Mouse (Mus musculus): ENCODE measurements around the gene Dlg2.

The Dlg2 gene

GRCm38 (mm10) chr7:92292918-92293518 is 1816.5 kb downstream of the Dlg2 start:
- no peak for DNase-seq (ENCODE audit: low spot score)

GRCm38 (mm10) chr7:92301046-92301445 is 1824.6 kb downstream of the Dlg2 start:
- DNase-seq (ENCODE audit: low spot score), result no peak

- DNase-seq (ENCODE audit: low spot score), result no peak
These were observed 1831.2 kb downstream of the Dlg2 start for GRCm38 (mm10) chr7:92307634-92308033.

GRCm38 (mm10) chr7:92308168-92308567 is 1831.7 kb downstream of the Dlg2 start:
- no peak for DNase-seq (ENCODE audit: low spot score)

- no peak for DNase-seq (ENCODE audit: low spot score)
These were observed 1839.9 kb downstream of the Dlg2 start for GRCm38 (mm10) chr7:92316389-92316788.

GRCm38 (mm10) chr7:92319469-92319868 is 1843.0 kb downstream of the Dlg2 start:
- DNase-seq (ENCODE audit: low spot score), result no peak

- DNase-seq (ENCODE audit: low spot score), result no peak
These were observed 1843.7 kb downstream of the Dlg2 start for GRCm38 (mm10) chr7:92320181-92320580.

GRCm38 (mm10) chr7:92321786-92322185 is 1845.3 kb downstream of the Dlg2 start:
- DNase-seq (ENCODE audit: low spot score), result no peak

GRCm38 (mm10) chr7:92322342-92323069 is 1846.0 kb downstream of the Dlg2 start:
- no peak for DNase-seq (ENCODE audit: low spot score)

GRCm38 (mm10) chr7:92323710-92324109 is 1847.2 kb downstream of the Dlg2 start:
- no peak for DNase-seq (ENCODE audit: low spot score)

GRCm38 (mm10) chr7:92327343-92327896 is 1850.9 kb downstream of the Dlg2 start:
- DNase-seq (ENCODE audit: low spot score), result no peak

- no peak for DNase-seq (ENCODE audit: low spot score)
These were observed 1856.9 kb downstream of the Dlg2 start for GRCm38 (mm10) chr7:92333220-92333898.

GRCm38 (mm10) chr7:92356542-92356941 is 1880.1 kb downstream of the Dlg2 start:
- no peak for DNase-seq (ENCODE audit: low spot score)

DNA sequence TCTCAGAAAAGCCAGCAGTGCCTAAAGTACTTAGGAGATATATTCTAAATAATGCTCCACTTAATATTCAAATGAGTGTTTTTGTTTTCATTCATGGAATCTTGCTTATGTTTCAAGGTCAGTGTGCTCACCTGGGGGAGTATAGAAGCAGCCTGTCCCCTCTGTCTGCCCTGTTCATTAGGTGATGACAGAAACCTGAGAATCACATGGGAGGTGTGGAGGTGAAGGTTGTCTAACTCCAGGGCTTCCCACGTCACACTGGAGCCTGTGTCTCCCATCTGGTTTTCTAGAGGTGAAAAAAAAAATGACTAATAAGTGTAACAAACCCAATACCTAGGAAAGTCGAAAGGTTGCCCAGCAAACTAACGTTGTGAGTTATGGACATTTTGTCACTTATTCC is 1886.9 kb downstream of the Dlg2 start:
- no peak for DNase-seq (ENCODE audit: low spot score)

GRCm38 (mm10) chr7:92363800-92364199 is 1887.3 kb downstream of the Dlg2 start:
- DNase-seq (ENCODE audit: low spot score), result no peak

- DNase-seq (ENCODE audit: low spot score), result no peak
These were observed 1890.6 kb downstream of the Dlg2 start for GRCm38 (mm10) chr7:92367111-92367510.

DNA sequence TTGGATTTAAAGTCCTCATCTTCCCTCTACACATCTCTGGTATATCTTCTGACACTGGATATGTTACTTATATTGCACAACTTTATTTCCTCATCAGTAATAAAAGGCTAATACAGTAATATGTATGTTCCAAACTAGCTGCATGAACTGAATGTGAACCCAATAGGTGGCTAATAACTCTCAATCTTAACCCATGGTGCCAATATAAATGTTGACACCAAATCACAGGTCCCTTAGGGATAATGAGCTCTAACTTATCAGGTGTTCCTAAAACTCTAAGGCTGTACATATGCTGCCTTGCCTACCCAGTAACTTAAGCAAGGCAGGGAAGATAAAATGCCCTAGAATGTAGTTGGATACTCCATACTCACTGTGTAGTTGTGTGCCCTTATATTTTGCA is 1894.0 kb downstream of the Dlg2 start:
- no peak for DNase-seq (ENCODE audit: low spot score)

- no peak for DNase-seq (ENCODE audit: low spot score)
These were observed 1895.2 kb downstream of the Dlg2 start for GRCm38 (mm10) chr7:92371638-92372037.

DNA sequence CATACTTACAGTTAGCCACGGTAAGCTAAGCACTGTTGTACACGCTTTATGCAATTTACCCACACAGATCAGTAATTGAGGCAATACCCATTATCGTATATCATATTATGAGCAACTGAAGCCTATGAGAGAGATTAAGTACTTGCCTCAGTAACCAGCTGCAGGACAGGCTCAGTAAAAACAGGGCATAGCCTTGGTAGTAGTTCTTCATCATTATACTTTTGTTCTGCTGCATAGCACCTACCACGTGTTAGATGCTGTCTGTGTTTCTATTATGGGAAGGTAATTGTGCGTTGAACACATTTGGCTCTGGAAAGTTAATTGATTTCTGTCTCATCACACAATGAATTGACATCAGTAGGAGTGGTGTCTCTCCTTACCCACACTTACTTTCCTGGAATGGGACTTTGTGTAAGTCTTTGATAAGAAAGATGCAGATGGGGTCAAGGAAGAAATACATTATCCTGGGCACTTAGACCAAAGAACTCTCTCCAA is 1897.4 kb downstream of the Dlg2 start:
- no peak for DNase-seq (ENCODE audit: low spot score)

DNA sequence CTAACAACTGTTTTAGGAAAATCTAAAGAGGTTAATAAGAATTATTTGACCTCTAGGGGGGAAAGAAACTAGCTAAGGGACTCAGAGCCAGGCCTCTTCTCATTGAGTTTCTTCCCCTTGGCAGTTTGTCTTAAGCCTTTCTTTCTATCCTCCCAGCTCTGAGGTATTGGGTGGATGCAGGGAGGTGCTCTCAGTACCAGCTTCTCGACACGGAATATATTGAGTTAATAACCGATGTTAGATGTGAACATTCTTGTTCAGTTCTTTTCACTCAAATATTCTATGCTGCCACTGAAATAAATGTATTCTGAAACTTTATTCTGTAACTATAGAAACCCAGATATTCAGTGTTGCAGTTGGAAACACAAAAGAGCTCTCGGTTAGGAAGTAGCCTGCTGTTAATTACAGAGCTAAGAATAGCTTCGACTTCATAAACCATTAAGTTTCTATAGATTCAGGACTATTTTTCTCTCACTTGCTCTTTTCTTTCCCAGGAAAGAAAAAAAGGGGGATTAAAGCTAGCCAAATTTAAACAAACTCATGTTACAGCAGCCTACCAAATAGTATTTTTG is 1907.5 kb downstream of the Dlg2 start:
- no peak for DNase-seq (ENCODE audit: low spot score)

GRCm38 (mm10) chr7:92392052-92392640 is 1915.7 kb downstream of the Dlg2 start:
- no peak for DNase-seq (ENCODE audit: low spot score)

DNA sequence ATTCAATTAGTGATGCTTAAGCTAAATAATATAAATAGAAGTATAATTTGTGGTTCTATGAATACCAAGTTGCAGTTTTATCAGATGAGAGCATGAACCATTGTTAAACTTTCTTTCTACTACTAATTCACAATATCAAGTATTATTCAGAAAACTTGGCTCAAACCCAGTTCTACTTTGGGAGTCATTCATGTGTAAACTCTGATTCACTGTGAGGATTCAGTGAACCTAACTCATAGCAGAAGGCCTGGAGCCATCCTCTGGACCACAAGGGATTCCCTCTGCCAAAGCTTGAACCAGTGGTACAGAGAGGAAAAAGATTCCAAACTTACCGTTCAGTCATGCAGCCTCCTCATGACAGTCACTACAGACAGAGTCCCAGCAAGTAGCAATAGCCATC is 1920.3 kb downstream of the Dlg2 start:
- DNase-seq (ENCODE audit: low spot score), result no peak
